Mouse (Mus musculus) olfactory bulb, adult 2 months (tissue): ENCODE data around the gene Ccdc114.

Source experiments
- CTCF ChIP-seq: fragments of 200-500 bp; IDR thresholded peaks from 2 replicates; pipeline ENCODE4 v1.5.1; 2012; ENCODE audit warnings: low read depth, mild to moderate bottlenecking, low read length, moderate library complexity; ENCODE audit not compliant: insufficient read depth
- POLR2A ChIP-seq: fragments of 200-500 bp; IDR thresholded peaks from 2 replicates; pipeline ENCODE4 v1.6.1; 2012; ENCODE audit warnings: mild to moderate bottlenecking, low read depth, low read length, moderate library complexity; ENCODE audit not compliant: insufficient read depth

DNA sequence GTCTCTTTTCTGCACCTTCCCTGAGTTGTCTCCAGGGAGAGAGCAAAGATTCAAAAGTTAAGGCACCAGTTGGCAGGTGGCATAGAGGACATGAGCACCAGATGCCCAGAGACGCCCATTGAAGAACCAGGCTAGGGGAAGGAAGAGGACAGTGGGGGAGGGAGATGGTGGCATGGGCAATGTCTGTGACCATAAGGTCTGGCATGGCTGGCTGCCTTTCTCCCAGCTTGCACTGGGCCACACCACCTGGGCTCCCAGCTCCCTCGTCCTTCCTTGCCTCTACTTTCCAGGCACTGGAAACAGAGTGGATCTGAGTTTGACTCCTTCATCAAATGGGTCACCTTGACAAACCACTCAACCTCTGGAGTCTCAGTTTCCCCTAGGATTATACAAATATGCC is 31.2 kb upstream of the Ccdc114 start:
- TF ChIP-seq CTCF (no peak), POLR2A (no peak)
